15 mouse cellular contexts compared by ENCODE assay signal in the genomic region with DNA sequence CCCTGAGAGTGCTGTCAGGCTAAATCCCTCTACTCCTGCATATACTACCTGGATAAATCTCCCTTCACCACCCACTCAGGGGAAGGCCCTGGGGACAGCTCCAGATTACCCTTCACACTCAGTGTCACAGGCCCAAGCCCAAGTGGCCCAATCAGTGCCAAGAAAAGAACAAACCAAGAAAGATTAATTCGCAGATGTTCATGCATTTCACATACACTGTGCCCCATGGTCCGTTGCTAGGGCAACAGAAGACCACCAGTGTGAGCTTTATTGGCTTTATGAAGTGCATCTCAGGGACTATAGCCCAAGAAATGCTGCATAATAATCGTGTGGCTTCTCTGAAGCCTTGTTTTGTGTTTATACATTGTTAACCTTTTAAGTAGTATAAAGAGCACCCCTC.
DNase-seq lines count a peak whose midpoint lies in the region; ATAC-seq and TF ChIP-seq lines count a peak whose summit lies in the region.
"Had no signal": no experiment of that assay in that cellular context is flagged by ENCODE, and none has a peak within 500 bp of the region (broad histone marks: within the 10 kb centered on the region; RNA-seq: fewer than 3 reads in every experiment).

No protein-coding gene starts in this region.

- H3K4me1 ChIP-seq in neural tube, embryonic 11.5 days (ENCODE audit: control insufficient read depth, insufficient read depth, low read length), result peaks cover 12% of the 10 kb centered on the region
- H3K4me1 ChIP-seq in forebrain, postnatal 0 days (ENCODE audit: insufficient read depth), result peaks cover 29% of the 10 kb centered on the region
- H3K4me1 ChIP-seq in midbrain, embryonic 12.5 days, result peaks cover 65% of the 10 kb centered on the region
- peaks cover 39% of the 10 kb centered on the region for H3K4me1 ChIP-seq in neural tube, embryonic 15.5 days

- peak; percentile 43 for ATAC-seq in neural tube, embryonic 11.5 days (ENCODE audit: insufficient read depth, low FRiP score, low TSS enrichment)
- peak; percentile 75 for ATAC-seq in forebrain, postnatal 0 days
- ATAC-seq in midbrain, embryonic 12.5 days (ENCODE audit: low FRiP score, low read depth), result peak; percentile 69
- ATAC-seq in neural tube, embryonic 15.5 days (ENCODE audit: low FRiP score), result peak; percentile 83
- no peak for ATAC-seq in megakaryocyte-erythroid progenitor cell, adult 5-6 weeks (replicated peaks; ENCODE audit: low FRiP score, low TSS enrichment, poor library complexity, severe bottlenecking)

- H3K4me3 ChIP-seq in neural tube, embryonic 11.5 days (ENCODE audit: low read depth, low read length), result no peak overlapping the region
- no peak overlapping the region for H3K4me3 ChIP-seq in forebrain, postnatal 0 days (ENCODE audit: low read depth, low read length)
- no peak overlapping the region for H3K4me3 ChIP-seq in midbrain, embryonic 12.5 days
- H3K4me3 ChIP-seq in neural tube, embryonic 15.5 days (replicated peaks), result no peak overlapping the region
- H3K4me3 ChIP-seq: limb, embryonic 12.5 days; liver, embryonic 15.5 days had no signal

- H3K9ac ChIP-seq in neural tube, embryonic 11.5 days (ENCODE audit: low read length), result no peak overlapping the region
- no peak overlapping the region for H3K9ac ChIP-seq in forebrain, postnatal 0 days
- H3K9ac ChIP-seq in midbrain, embryonic 12.5 days (replicated peaks), result no peak overlapping the region
- H3K9ac ChIP-seq in neural tube, embryonic 15.5 days (replicated peaks), result no peak overlapping the region
- H3K9ac ChIP-seq: limb, embryonic 12.5 days; liver, embryonic 15.5 days had no signal

- H3K27ac ChIP-seq in neural tube, embryonic 11.5 days (ENCODE audit: low read depth, low read length), result no peak overlapping the region
- no peak overlapping the region for H3K27ac ChIP-seq in forebrain, postnatal 0 days (ENCODE audit: low read depth, low read length)
- H3K27ac ChIP-seq in midbrain, embryonic 12.5 days (replicated peaks), result peak overlapping the region; percentile 57
- H3K27ac ChIP-seq in neural tube, embryonic 15.5 days (replicated peaks), result peak overlapping the region; percentile 29; the same call in 1 of the 2 replicates
- H3K27ac ChIP-seq: limb, embryonic 12.5 days; liver, embryonic 15.5 days had no signal

- TF ChIP-seq CTCF in forebrain, postnatal 0 days (IDR thresholded peaks at IDR 0.05; ENCODE audit: low read depth), result no peak

- H3K9me3 ChIP-seq in neural tube, embryonic 11.5 days (ENCODE audit: control insufficient read depth, low read length), result no peaks in the 10 kb centered on the region
- H3K9me3 ChIP-seq in forebrain, postnatal 0 days (ENCODE audit: low read length), result no peaks in the 10 kb centered on the region
- H3K9me3 ChIP-seq in midbrain, embryonic 12.5 days, result no peaks in the 10 kb centered on the region
- no peaks in the 10 kb centered on the region for H3K9me3 ChIP-seq in neural tube, embryonic 15.5 days (replicated peaks)
- H3K9me3 ChIP-seq: limb, embryonic 12.5 days; liver, embryonic 15.5 days had no signal

- peak; percentile 37 for DNase-seq in neural tube, embryonic 11.5 days (ENCODE audit: low spot score)
- no peak for DNase-seq in neural tube, embryonic 10.5 days (ENCODE audit: extremely low spot score, low spot score)
- no peak for DNase-seq in forebrain, postnatal 0 days
- DNase-seq in spleen, postnatal 4 days (ENCODE audit: low spot score in 2 of 2), result no peak
- DNase-seq in cerebellum, adult 9-11 months, result no peak
- DNase-seq: cerebellum, adult 11-12 months; gastrocnemius, postnatal 36 days; kidney, adult 8-10 months; lung, postnatal 10 days; thymus, adult 2 months had no signal

- no peak overlapping the region for H3K4me2 ChIP-seq in neural tube, embryonic 11.5 days (ENCODE audit: low read depth)
- no peak overlapping the region for H3K4me2 ChIP-seq in forebrain, postnatal 0 days (ENCODE audit: low read depth)
- peak overlapping the region; percentile 24 for H3K4me2 ChIP-seq in midbrain, embryonic 12.5 days (replicated peaks)
- peak overlapping the region; percentile 7; the same call in 1 of the 2 replicates for H3K4me2 ChIP-seq in neural tube, embryonic 15.5 days
- H3K4me2 ChIP-seq: limb, embryonic 12.5 days; liver, embryonic 15.5 days had no signal

- no peaks in the 10 kb centered on the region for H3K36me3 ChIP-seq in neural tube, embryonic 11.5 days (ENCODE audit: control insufficient read depth, insufficient read depth, low read length)
- H3K36me3 ChIP-seq in forebrain, postnatal 0 days (ENCODE audit: insufficient read depth), result no peaks in the 10 kb centered on the region
- H3K36me3 ChIP-seq in midbrain, embryonic 12.5 days, result 0 out of 2 replicates have a peak, but pooled peaks cover 2% of the 10 kb centered on the region
- H3K36me3 ChIP-seq in neural tube, embryonic 15.5 days, result no peaks in the 10 kb centered on the region
- H3K36me3 ChIP-seq: limb, embryonic 12.5 days; liver, embryonic 15.5 days had no signal

- 60% methylated on average over 3 of the region's 3 CpGs for WGBS in neural tube, embryonic 11.5 days
- WGBS in forebrain, postnatal 0 days, result 11% methylated on average over 3 of the region's 3 CpGs
- 13% methylated on average over 3 of the region's 3 CpGs for WGBS in midbrain, embryonic 12.5 days
- WGBS in neural tube, embryonic 15.5 days, result 22% methylated on average over 3 of the region's 3 CpGs

- no peaks in the 10 kb centered on the region for H3K27me3 ChIP-seq in neural tube, embryonic 11.5 days (ENCODE audit: control insufficient read depth, insufficient read depth, low read length)
- H3K27me3 ChIP-seq in forebrain, postnatal 0 days (ENCODE audit: insufficient read depth, low read length), result no peaks in the 10 kb centered on the region
- H3K27me3 ChIP-seq in midbrain, embryonic 12.5 days, result peaks cover 20% of the 10 kb centered on the region
- no peaks in the 10 kb centered on the region for H3K27me3 ChIP-seq in neural tube, embryonic 15.5 days (replicated peaks)
- H3K27me3 ChIP-seq: limb, embryonic 12.5 days; liver, embryonic 15.5 days had no signal

Comparison
In these comparisons a context has a peak if more than half of its experiments do, and no peak if none do; other contexts are left out.
1. H3K27ac ChIP-seq: peak in midbrain, embryonic 12.5 days (single experiment) and neural tube, embryonic 15.5 days (single experiment); none in neural tube, embryonic 11.5 days (single experiment) and forebrain, postnatal 0 days (single experiment).
2. H3K4me2 ChIP-seq: peak in midbrain, embryonic 12.5 days (single experiment) and neural tube, embryonic 15.5 days (single experiment); none in neural tube, embryonic 11.5 days (single experiment) and forebrain, postnatal 0 days (single experiment).